Mouse (Mus musculus): ENCODE measurements at regions not wholly inside any gene's neighbourhood (a gene's known extent, or its start where the extent isn't known, plus 50 kb on each side); places are given as distances from the start of the nearest gene placed in this dataset.

- DNase-seq (ENCODE audit: low read depth, low spot score), result no peak
These were observed 374.0 kb upstream of the Trib2 start for GRCm38 (mm10) chr12:16190706-16191105.

- no peak for DNase-seq (ENCODE audit: low read depth, low spot score)
These were observed 372.7 kb upstream of the Trib2 start for GRCm38 (mm10) chr12:16189441-16189840.

- no peak for DNase-seq (ENCODE audit: low read depth, low spot score)
These were observed 369.3 kb upstream of the Trib2 start for GRCm38 (mm10) chr12:16185976-16186515.

GRCm38 (mm10) chr12:16185431-16185923 is 368.8 kb upstream of the Trib2 start:
- DNase-seq (ENCODE audit: low read depth, low spot score), result no peak

- DNase-seq (ENCODE audit: low read depth, low spot score), result no peak
These were observed 366.3 kb upstream of the Trib2 start for GRCm38 (mm10) chr12:16183055-16183454.

- no peak for DNase-seq (ENCODE audit: low read depth, low spot score)
These were observed 364.9 kb upstream of the Trib2 start for GRCm38 (mm10) chr12:16181599-16181998.

- DNase-seq (ENCODE audit: low read depth, low spot score), result no peak
These were observed 363.2 kb upstream of the Trib2 start for GRCm38 (mm10) chr12:16179897-16180296.

GRCm38 (mm10) chr12:16176326-16176725 is 359.6 kb upstream of the Trib2 start:
- no peak for DNase-seq (ENCODE audit: low read depth, low spot score)

- DNase-seq (ENCODE audit: low read depth, low spot score), result no peak
These were observed 355.5 kb upstream of the Trib2 start for GRCm38 (mm10) chr12:16172176-16172575.

GRCm38 (mm10) chr12:16171636-16172035 is 354.9 kb upstream of the Trib2 start:
- no peak for DNase-seq (ENCODE audit: low read depth, low spot score)

- DNase-seq (ENCODE audit: low read depth, low spot score), result no peak
These were observed 353.2 kb upstream of the Trib2 start for GRCm38 (mm10) chr12:16169781-16170535.

- no peak for DNase-seq (ENCODE audit: low read depth, low spot score)
These were observed 351.1 kb upstream of the Trib2 start for GRCm38 (mm10) chr12:16167793-16168343.

- DNase-seq (ENCODE audit: low read depth, low spot score), result no peak
These were observed 348.4 kb upstream of the Trib2 start for GRCm38 (mm10) chr12:16165126-16165525.

GRCm38 (mm10) chr12:16161947-16162346 is 345.2 kb upstream of the Trib2 start:
- no peak for DNase-seq (ENCODE audit: low read depth, low spot score)

GRCm38 (mm10) chr12:16157896-16158295 is 341.2 kb upstream of the Trib2 start:
- no peak for DNase-seq (ENCODE audit: low read depth, low spot score)

- DNase-seq (ENCODE audit: low read depth, low spot score), result no peak
These were observed 339.3 kb upstream of the Trib2 start for GRCm38 (mm10) chr12:16155791-16156558.

- DNase-seq (ENCODE audit: low read depth, low spot score), result no peak
These were observed 337.5 kb upstream of the Trib2 start for GRCm38 (mm10) chr12:16154256-16154655.

GRCm38 (mm10) chr12:16152108-16152507 is 335.4 kb upstream of the Trib2 start:
- no peak for DNase-seq (ENCODE audit: low read depth, low spot score)

- DNase-seq (ENCODE audit: low read depth, low spot score), result no peak
These were observed 334.5 kb upstream of the Trib2 start for GRCm38 (mm10) chr12:16151170-16151702.

- DNase-seq (ENCODE audit: low read depth, low spot score), result no peak
These were observed 330.2 kb upstream of the Trib2 start for GRCm38 (mm10) chr12:16146919-16147318.

GRCm38 (mm10) chr12:16145621-16146020 is 328.9 kb upstream of the Trib2 start:
- no peak for DNase-seq (ENCODE audit: low read depth, low spot score)

- no peak for DNase-seq (ENCODE audit: low read depth, low spot score)
These were observed 324.5 kb upstream of the Trib2 start for GRCm38 (mm10) chr12:16141193-16141592.

All from c-Kit-negative CD71-positive TER-119-positive erythroid progenitor cells, embryonic 14.5 days (primary cell).